8 mouse cellular contexts compared by ENCODE assay signal in genomic region chr10:120552341-120553096, GRCm38 (mm10).
DNase-seq lines count a peak whose midpoint lies in the region; ATAC-seq and TF ChIP-seq lines count a peak whose summit lies in the region.

No protein-coding gene starts in this region.

- TF ChIP-seq EP300 in heart, postnatal 0 days (IDR thresholded peaks at IDR 0.05; ENCODE audit: low read depth), result no peak

- H3K4me2 ChIP-seq in heart, postnatal 0 days (ENCODE audit: low read depth, low read length), result peak overlapping the region; percentile 86
- peak overlapping the region; percentile 98 for H3K4me2 ChIP-seq in limb, embryonic 11.5 days (ENCODE audit: low read depth, severe bottlenecking)
- peak overlapping the region; percentile 99 for H3K4me2 ChIP-seq in midbrain, embryonic 13.5 days (replicated peaks)

- no peak for TF ChIP-seq CTCF in E14TG2a.4 (conservative IDR thresholded peaks at IDR 0.05; ENCODE audit: low read length)
- no peak for TF ChIP-seq CTCF in heart, postnatal 0 days (IDR thresholded peaks at IDR 0.05; ENCODE audit: low read depth)

- H3K4me3 ChIP-seq in E14TG2a.4 (replicated peaks; ENCODE audit: low read length), result peak overlapping the region; percentile 80
- H3K4me3 ChIP-seq in heart, postnatal 0 days (ENCODE audit: low read depth, low read length), result peak overlapping the region; percentile 45
- peak overlapping the region; percentile 47 for H3K4me3 ChIP-seq in limb, embryonic 11.5 days (ENCODE audit: low read depth, low read length)
- peak overlapping the region; percentile 52 for H3K4me3 ChIP-seq in midbrain, embryonic 13.5 days (replicated peaks)

- WGBS in heart, postnatal 0 days, result under 1% methylated on average over 56 of the region's 56 CpGs
- under 1% methylated on average over 55 of the region's 56 CpGs for WGBS in limb, embryonic 11.5 days
- WGBS in midbrain, embryonic 13.5 days, result under 1% methylated on average over 56 of the region's 56 CpGs

- H3K4me1 ChIP-seq in E14TG2a.4 (replicated peaks; ENCODE audit: low read depth, low read length), result peaks cover 15% of the 10 kb centered on the region
- peaks cover 17% of the 10 kb centered on the region for H3K4me1 ChIP-seq in heart, postnatal 0 days (ENCODE audit: control insufficient read depth, insufficient read depth)
- peaks cover 9% of the 10 kb centered on the region; the same call in 1 of the 2 replicates for H3K4me1 ChIP-seq in limb, embryonic 11.5 days (ENCODE audit: control insufficient read depth, insufficient read depth, low read length)
- H3K4me1 ChIP-seq in midbrain, embryonic 13.5 days (replicated peaks), result peaks cover 18% of the 10 kb centered on the region

- H3K27me3 ChIP-seq in E14TG2a.4 (ENCODE audit: insufficient read depth, low read length), result peaks cover 51% of the 10 kb centered on the region
- peaks cover 14% of the 10 kb centered on the region for H3K27me3 ChIP-seq in heart, postnatal 0 days (ENCODE audit: control insufficient read depth, insufficient read depth, low read length)
- H3K27me3 ChIP-seq in limb, embryonic 11.5 days (ENCODE audit: control insufficient read depth, insufficient read depth, low read length), result no peaks in the 10 kb centered on the region
- H3K27me3 ChIP-seq in midbrain, embryonic 13.5 days, result peaks cover 54% of the 10 kb centered on the region

- H3K9me3 ChIP-seq in E14TG2a.4 (ENCODE audit: low read length), result no peaks in the 10 kb centered on the region
- no peaks in the 10 kb centered on the region for H3K9me3 ChIP-seq in heart, postnatal 0 days (replicated peaks; ENCODE audit: control insufficient read depth, low read length)
- H3K9me3 ChIP-seq in limb, embryonic 11.5 days (ENCODE audit: control insufficient read depth, low read length), result no peaks in the 10 kb centered on the region
- H3K9me3 ChIP-seq in midbrain, embryonic 13.5 days, result no peaks in the 10 kb centered on the region

- no peak overlapping the region for H3K9ac ChIP-seq in heart, postnatal 0 days (replicated peaks; ENCODE audit: low read depth, low read length)
- peak overlapping the region; percentile 77 for H3K9ac ChIP-seq in limb, embryonic 11.5 days (ENCODE audit: low read length)
- peak overlapping the region; percentile 66 for H3K9ac ChIP-seq in midbrain, embryonic 13.5 days (replicated peaks)

- no peak overlapping the region for H3K27ac ChIP-seq in heart, postnatal 0 days (ENCODE audit: low read depth)
- peak overlapping the region; percentile 85 for H3K27ac ChIP-seq in limb, embryonic 11.5 days (replicated peaks; ENCODE audit: low read depth, low read length)
- no peak overlapping the region for H3K27ac ChIP-seq in midbrain, embryonic 13.5 days

- DNase-seq in cerebellum, postnatal 25 days, result peak; percentile 11
- DNase-seq in cerebellum, adult 18-20 months, result no peak
- peak; percentile 81 for DNase-seq in embryo, embryonic 10 days (ENCODE audit: low spot score)
- peak; percentile 15 for DNase-seq in heart, postnatal 0 days (ENCODE audit: low spot score)
- peak; percentile 81 for DNase-seq in limb, embryonic 11.5 days (ENCODE audit: low spot score)
- DNase-seq in thymus, postnatal 25 days, result peak; percentile 3

- peak; percentile 39; the same call in 1 of the 2 replicates for ATAC-seq in heart, postnatal 0 days (ENCODE audit: insufficient read depth, low read depth)
- ATAC-seq in limb, embryonic 11.5 days (ENCODE audit: insufficient number of reproducible peaks, low FRiP score, low TSS enrichment, low read depth), result peak; percentile 84
- peak; percentile 89 for ATAC-seq in midbrain, embryonic 13.5 days

- no peaks in the 10 kb centered on the region for H3K36me3 ChIP-seq in E14TG2a.4 (ENCODE audit: insufficient read depth, low read length)
- H3K36me3 ChIP-seq in heart, postnatal 0 days (replicated peaks; ENCODE audit: control insufficient read depth, insufficient read depth, low read length), result no peaks in the 10 kb centered on the region
- no peaks in the 10 kb centered on the region for H3K36me3 ChIP-seq in limb, embryonic 11.5 days (ENCODE audit: control insufficient read depth, insufficient read depth, low read length)
- H3K36me3 ChIP-seq in midbrain, embryonic 13.5 days, result no peaks in the 10 kb centered on the region

Comparison
In these comparisons a context has a peak if more than half of its experiments do, and no peak if none do; other contexts are left out.
1. DNase-seq: peak in cerebellum, postnatal 25 days (2 of 2), embryo, embryonic 10 days (single experiment), heart, postnatal 0 days (single experiment), limb, embryonic 11.5 days (single experiment) and thymus, postnatal 25 days (single experiment); none in cerebellum, adult 18-20 months (0 of 2).
2. ATAC-seq: peak in every context shown above with its lines; median percentile 89 in midbrain, embryonic 13.5 days; 84 in limb, embryonic 11.5 days; 39 in heart, postnatal 0 days.
3. Peak in every context shown above with its lines, with median percentiles within 50 percentile points of each other: H3K4me3 ChIP-seq and H3K4me2 ChIP-seq.